Mouse (Mus musculus) kidney, adult 2 months (tissue): ENCODE measurements around the gene Defb48.

Experiments
- CTCF ChIP-seq: fragments of 200-500 bp; conservative IDR thresholded peaks from 2 replicates; pipeline ENCODE4 v1.5.1; 2011; ENCODE audit warnings: low read depth, mild to moderate bottlenecking, control low read depth, low read length, moderate library complexity, mixed read lengths; ENCODE audit not compliant: insufficient read depth, insufficient read length
- POLR2A ChIP-seq: fragments of 200-500 bp; IDR thresholded peaks from one replicate; pipeline ENCODE4 v1.6.1; 2011; ENCODE audit warnings: low read depth, low read length, control low read depth

DNA sequence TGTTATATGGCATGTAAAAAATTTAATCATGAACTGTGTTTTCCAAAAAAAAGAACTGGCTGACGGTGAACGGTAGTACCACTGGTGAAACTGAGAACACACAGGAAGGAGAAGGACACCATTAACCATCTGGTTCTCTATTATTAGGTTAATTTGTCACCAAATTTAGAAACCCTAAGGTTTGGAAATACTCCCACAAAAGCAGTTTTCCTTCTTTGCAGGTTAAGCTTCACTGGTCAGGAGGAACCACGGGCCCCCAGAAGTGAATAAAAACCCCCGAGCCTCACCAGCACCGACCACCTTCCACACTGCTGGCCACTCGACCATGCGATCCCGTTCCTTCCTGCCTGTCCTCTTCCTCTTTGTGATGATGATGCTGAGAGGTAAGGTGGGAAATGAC is 13.5 kb upstream of the Defb48 start, which contains the start of gene Defb47:
- TF ChIP-seq CTCF (no peak), POLR2A (no peak)
